Comparison of ENCODE assay signal across 9 mouse cellular contexts in the genomic region with DNA sequence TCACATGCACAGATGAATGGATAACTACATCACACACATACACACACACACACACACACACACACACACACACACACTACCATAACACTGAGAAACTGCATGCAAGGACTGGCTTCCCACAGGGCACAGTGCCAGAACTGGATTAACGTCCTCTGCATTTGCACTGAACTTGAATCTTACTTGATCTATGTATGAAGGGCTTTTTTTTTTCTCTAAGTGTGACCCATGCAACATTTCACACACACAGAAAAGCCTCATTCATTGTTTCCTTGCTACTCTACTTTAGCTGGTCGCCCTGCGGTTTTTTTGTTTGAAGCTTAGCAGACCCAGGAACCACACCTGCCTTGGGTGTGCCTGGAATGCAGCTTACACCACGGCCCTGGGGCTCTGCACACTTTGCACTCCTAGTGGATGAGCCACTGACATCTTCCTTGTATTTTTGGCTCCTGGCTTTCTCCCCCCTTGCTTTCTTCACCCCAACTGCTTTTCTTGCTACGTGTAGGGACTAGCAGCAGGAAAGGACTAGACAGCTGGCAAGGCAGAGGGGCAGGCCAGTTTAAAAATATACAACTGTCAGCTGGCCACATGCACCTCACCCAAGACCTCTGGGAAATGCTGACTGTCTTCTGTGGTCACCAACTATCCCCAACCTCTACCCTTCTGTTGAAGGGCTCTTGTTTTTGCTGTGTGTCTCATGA. TPM values are rescaled to one million over a fixed set of nuclear protein-coding genes. Genes with fewer than 3 reads are reported as not detected.
DNase-seq lines count a peak whose midpoint lies in the region; ATAC-seq lines count a peak whose summit lies in the region.
"Had no signal": no experiment of that assay in that cellular context is flagged by ENCODE, and none has a peak within 500 bp of the region (broad histone marks: within the 10 kb centered on the region; RNA-seq: fewer than 3 reads in every experiment).

No protein-coding gene starts in this region.

- no peaks in the 10 kb centered on the region for H3K9me3 ChIP-seq in stomach, embryonic 14.5 days (ENCODE audit: control insufficient read depth, low read depth, low read length)
- H3K9me3 ChIP-seq in hindbrain, embryonic 10.5 days: no peaks in the 10 kb centered on the region
- H3K9me3 ChIP-seq: liver, embryonic 15.5 days had no signal

- ATAC-seq in hematopoietic stem cell, adult 5-6 weeks (replicated peaks in 1 of 2; ENCODE audit: insufficient read depth in 1 of 2, low FRiP score in 2 of 2, low TSS enrichment in 1 of 2, low read depth in 1 of 2, poor library complexity in 2 of 2, severe bottlenecking in 2 of 2): peak; percentile 58 to 65
- peak; percentile 67 for ATAC-seq in stomach, embryonic 14.5 days (ENCODE audit: insufficient number of reproducible peaks, insufficient read depth, low FRiP score, low read depth)
- ATAC-seq in cerebellum, adult (ENCODE audit: insufficient number of reproducible peaks, low FRiP score, low TSS enrichment): no peak

- H3K9ac ChIP-seq in stomach, embryonic 14.5 days (replicated peaks; ENCODE audit: low read depth, low read length): no peak overlapping the region
- H3K9ac ChIP-seq: liver, embryonic 15.5 days had no signal

- 23% methylated on average over 5 of the region's 5 CpGs for WGBS in stomach, embryonic 14.5 days
- 74% methylated on average over 5 of the region's 5 CpGs for WGBS in hindbrain, embryonic 10.5 days

- no peaks in the 10 kb centered on the region for H3K27me3 ChIP-seq in stomach, embryonic 14.5 days (ENCODE audit: control insufficient read depth, insufficient read depth, low read length)
- no peaks in the 10 kb centered on the region for H3K27me3 ChIP-seq in hindbrain, embryonic 10.5 days (ENCODE audit: insufficient read depth, poor library complexity, severe bottlenecking)
- H3K27me3 ChIP-seq: liver, embryonic 15.5 days had no signal

- H3K4me2 ChIP-seq in stomach, embryonic 14.5 days (replicated peaks; ENCODE audit: low read depth, low read length): no peak overlapping the region
- H3K4me2 ChIP-seq: liver, embryonic 15.5 days had no signal

- peak overlapping the region; percentile 80 for H3K27ac ChIP-seq in stomach, embryonic 14.5 days (ENCODE audit: low read length)
- H3K27ac ChIP-seq in hindbrain, embryonic 10.5 days: no peak overlapping the region
- H3K27ac ChIP-seq: liver, embryonic 15.5 days had no signal

- peaks cover 10% of the 10 kb centered on the region; the same call in 1 of the 2 replicates for H3K4me1 ChIP-seq in stomach, embryonic 14.5 days (ENCODE audit: control insufficient read depth, insufficient read depth, low read length)
- H3K4me1 ChIP-seq in hindbrain, embryonic 10.5 days (replicated peaks): no peaks in the 10 kb centered on the region
- H3K4me1 ChIP-seq: liver, embryonic 15.5 days had no signal

- H3K4me3 ChIP-seq in stomach, embryonic 14.5 days (ENCODE audit: low read depth, low read length): no peak overlapping the region
- no peak overlapping the region for H3K4me3 ChIP-seq in hindbrain, embryonic 10.5 days
- H3K4me3 ChIP-seq: liver, embryonic 15.5 days had no signal

- peak; percentile 43 for DNase-seq in layer of hippocampus, adult 9-11 months
- DNase-seq in layer of hippocampus, adult 18-20 months (ENCODE audit: low spot score in 2 of 2): no peak
- DNase-seq in R1 (ENCODE audit: low read depth, low spot score): peak; percentile 82
- DNase-seq in hindbrain, embryonic 10.5 days (ENCODE audit: low spot score): no peak
- no peak for DNase-seq in adrenal gland, postnatal 36 days

- no peaks in the 10 kb centered on the region for H3K36me3 ChIP-seq in stomach, embryonic 14.5 days (ENCODE audit: control insufficient read depth, insufficient read depth, low read length)
- no peaks in the 10 kb centered on the region for H3K36me3 ChIP-seq in hindbrain, embryonic 10.5 days
- H3K36me3 ChIP-seq: liver, embryonic 15.5 days had no signal

RNA-seq across cellular contexts. Expression of a gene that starts 51.8 kb away (rescaled TPM):
- 10 to 100 TPM; 82.1 to 83.8 TPM for total RNA-seq in layer of hippocampus, adult 18-20 months (2021)
- 100 and 146 TPM in 2 replicates for total RNA-seq in hematopoietic stem cell, adult 5-6 weeks (2017)
- polyA plus RNA-seq in stomach, embryonic 14.5 days (2014; fragmentation: Nextera tagmentation; extraction: Ambion mirVana): 160 and 167 TPM in 2 replicates
- polyA plus RNA-seq in hindbrain, embryonic 10.5 days (2016; fragmentation: Nextera tagmentation; extraction: Ambion mirVana): 162 and 177 TPM in 2 replicates
- 100 to 1,000 TPM; 180 to 200 TPM for total RNA-seq in adrenal gland, postnatal 36 days (2021)

Comparison
In these comparisons a context has a peak if more than half of its experiments do, and no peak if none do; other contexts are left out.
1. DNase-seq: peak in layer of hippocampus, adult 9-11 months (single experiment) and R1 (single experiment); none in layer of hippocampus, adult 18-20 months (0 of 2), hindbrain, embryonic 10.5 days (single experiment) and adrenal gland, postnatal 36 days (0 of 2).